Mouse (Mus musculus) hindbrain, embryonic 12.5 days (tissue): Measurements from ENCODE around the gene Krtcap3. TPM values are rescaled to one million over a fixed set of nuclear protein-coding genes. Genes with fewer than 3 reads are reported as not detected.

Experiments used
- ATAC-seq: fragments of 200-750 bp; cut with Nextera tagmentation; 2 replicates; pipeline ENCODE4 v1.8.0; 2017; ENCODE audit warnings: moderate TSS enrichment; ENCODE audit not compliant: low FRiP score
- H3K27ac ChIP-seq: fragments of 300-500 bp; sonication (generic); 2 replicates; pipeline ENCODE4 v1.5.1; 2016; ENCODE audit warnings: mild to moderate bottlenecking
- H3K27me3 ChIP-seq: fragments of 300-500 bp; sonication (generic); 2 replicates; pipeline ENCODE4 v1.6.1; 2016; ENCODE audit warnings: mild to moderate bottlenecking
- H3K36me3 ChIP-seq: fragments of 300-500 bp; sonication (generic); 2 replicates; pipeline ENCODE4 v1.6.1; 2016; ENCODE audit warnings: mild to moderate bottlenecking
- H3K4me1 ChIP-seq: fragments of 300-500 bp; sonication (generic); 2 replicates; pipeline ENCODE4 v1.6.1; 2016
- H3K4me2 ChIP-seq: fragments of 300-500 bp; sonication (generic); replicated peaks from 2 replicates; pipeline ENCODE4 v1.6.1; 2016; ENCODE audit warnings: mild to moderate bottlenecking
- H3K4me3 ChIP-seq: fragments of 300-500 bp; sonication (generic); 2 replicates; pipeline ENCODE4 v1.5.1; 2016; ENCODE audit warnings: mild to moderate bottlenecking
- H3K9ac ChIP-seq: fragments of 300-500 bp; sonication (generic); 2 replicates; pipeline ENCODE4 v1.6.1; 2016; ENCODE audit warnings: mild to moderate bottlenecking, moderate library complexity
- H3K9me3 ChIP-seq: fragments of 300-500 bp; sonication (generic); replicated peaks from 2 replicates; pipeline ENCODE4 v1.6.1; 2016; ENCODE audit warnings: mild to moderate bottlenecking
- WGBS: fragments of 180-500 bp; shearing (Covaris S2); methylation state at CpG from one replicate; pipeline ENCODE4 v1.1.7; 2016; 5-methylcytosine and 5-hydroxymethylcytosine counted together
- polyA plus RNA-seq: library from polyadenylated mRNA; unstranded; fragments of >200 nt; fragmentation: Nextera tagmentation; extraction: Ambion mirVana; gene quantifications from 2 replicates; pipeline ENCODE4 v1.2.1, GENCODE M21; 2016

The Krtcap3 gene
- polyA plus RNA-seq, 1 experiment from 2014 or later, result 9.6 TPM

- no peak for ATAC-seq
- Histone ChIP-seq H3K27ac (no peak overlapping the region), H3K9me3 (no peaks in the 10 kb centered on the region), H3K4me2 (no peak overlapping the region), H3K4me1 (peaks cover 17% of the 10 kb centered on the region), H3K36me3 (peaks cover 81% of the 10 kb centered on the region), H3K4me3 (no peak overlapping the region), H3K27me3 (peaks cover 6% of the 10 kb centered on the region; the same call in 1 of the 2 replicates), H3K9ac (no peak overlapping the region)
- 89% methylated on average over 8 of the region's 8 CpGs for WGBS
These were observed 3.4 kb downstream of the Krtcap3 start for GRCm38 (mm10) chr5:31254901-31255300.

- H3K27me3 ChIP-seq, result peaks cover 6% of the 10 kb centered on the region; the same call in 1 of the 2 replicates
- H3K36me3 ChIP-seq, result peaks cover 81% of the 10 kb centered on the region
- H3K9ac ChIP-seq, result no peak overlapping the region
- no peaks in the 10 kb centered on the region for H3K9me3 ChIP-seq
- no peak for ATAC-seq
- H3K4me3 ChIP-seq, result no peak overlapping the region
- peaks cover 17% of the 10 kb centered on the region for H3K4me1 ChIP-seq
- no peak overlapping the region for H3K27ac ChIP-seq
- no peak overlapping the region for H3K4me2 ChIP-seq
- 93% methylated on average over 2 of the region's 2 CpGs for WGBS
These were observed 3.9 kb downstream of the Krtcap3 start for GRCm38 (mm10) chr5:31255381-31255780.

GRCm38 (mm10) chr5:31255971-31256370 is 4.5 kb downstream of the Krtcap3 start:
- Histone ChIP-seq H3K36me3 (peaks cover 81% of the 10 kb centered on the region), H3K27ac (no peak overlapping the region), H3K9me3 (no peaks in the 10 kb centered on the region), H3K27me3 (peaks cover 6% of the 10 kb centered on the region; the same call in 1 of the 2 replicates), H3K4me1 (peaks cover 16% of the 10 kb centered on the region), H3K4me2 (no peak overlapping the region), H3K4me3 (no peak overlapping the region), H3K9ac (no peak overlapping the region)
- WGBS, result 94% methylated on average over 2 of the region's 2 CpGs
- ATAC-seq, result no peak

- no peak overlapping the region for H3K9ac ChIP-seq
- no peak overlapping the region for H3K27ac ChIP-seq
- H3K36me3 ChIP-seq, result peaks cover 80% of the 10 kb centered on the region
- H3K27me3 ChIP-seq, result no peaks in the 10 kb centered on the region
- 91% methylated on average over 11 of the region's 11 CpGs for WGBS
- ATAC-seq, result no peak
- no peak overlapping the region for H3K4me2 ChIP-seq
- no peaks in the 10 kb centered on the region for H3K9me3 ChIP-seq
- H3K4me3 ChIP-seq, result no peak overlapping the region
- H3K4me1 ChIP-seq, result 0 out of 2 replicates have a peak, but pooled peaks cover 3% of the 10 kb centered on the region
These were observed 6.1 kb downstream of the Krtcap3 start for GRCm38 (mm10) chr5:31257616-31258015.

GRCm38 (mm10) chr5:31266101-31266500 is 14.6 kb downstream of the Krtcap3 start:
- H3K4me3 ChIP-seq, result no peak overlapping the region
- no peak overlapping the region for H3K9ac ChIP-seq
- no peaks in the 10 kb centered on the region for H3K9me3 ChIP-seq
- H3K4me2 ChIP-seq, result no peak overlapping the region
- 92% methylated on average over 7 of the region's 7 CpGs for WGBS
- H3K27ac ChIP-seq, result no peak overlapping the region
- no peaks in the 10 kb centered on the region for H3K27me3 ChIP-seq
- H3K4me1 ChIP-seq, result no peaks in the 10 kb centered on the region
- peaks cover 88% of the 10 kb centered on the region for H3K36me3 ChIP-seq
- no peak for ATAC-seq

- ATAC-seq, result no peak
- H3K27ac ChIP-seq, result no peak overlapping the region
- H3K27me3 ChIP-seq, result no peaks in the 10 kb centered on the region
- no peak overlapping the region for H3K4me2 ChIP-seq
- H3K9me3 ChIP-seq, result no peaks in the 10 kb centered on the region
- H3K36me3 ChIP-seq, result peaks cover 81% of the 10 kb centered on the region
- no peak overlapping the region for H3K4me3 ChIP-seq
- H3K4me1 ChIP-seq, result no peaks in the 10 kb centered on the region
- H3K9ac ChIP-seq, result no peak overlapping the region
- 65% methylated on average over 6 of the region's 6 CpGs for WGBS
These were observed 16.2 kb downstream of the Krtcap3 start for GRCm38 (mm10) chr5:31267686-31268085.

GRCm38 (mm10) chr5:31273018-31273417 is 21.5 kb downstream of the Krtcap3 start:
- Histone ChIP-seq H3K27me3 (no peaks in the 10 kb centered on the region), H3K4me1 (no peaks in the 10 kb centered on the region), H3K4me2 (no peak overlapping the region), H3K36me3 (peaks cover 56% of the 10 kb centered on the region), H3K27ac (no peak overlapping the region), H3K9me3 (no peaks in the 10 kb centered on the region), H3K4me3 (no peak overlapping the region), H3K9ac (no peak overlapping the region)
- ATAC-seq, result no peak
- WGBS, result 85% methylated on average over 6 of the region's 6 CpGs

- Histone ChIP-seq H3K9me3 (no peaks in the 10 kb centered on the region), H3K27me3 (no peaks in the 10 kb centered on the region), H3K4me1 (no peaks in the 10 kb centered on the region), H3K4me3 (no peak overlapping the region), H3K9ac (no peak overlapping the region), H3K4me2 (no peak overlapping the region), H3K27ac (no peak overlapping the region), H3K36me3 (peaks cover 69% of the 10 kb centered on the region)
- ATAC-seq, result no peak
- 89% methylated on average over 20 of the region's 20 CpGs for WGBS
These were observed 27.9 kb downstream of the Krtcap3 start for GRCm38 (mm10) chr5:31279245-31279988.

GRCm38 (mm10) chr5:31288225-31288624 is 36.7 kb downstream of the Krtcap3 start:
- Histone ChIP-seq H3K9me3 (no peaks in the 10 kb centered on the region), H3K36me3 (peaks cover 40% of the 10 kb centered on the region), H3K27me3 (no peaks in the 10 kb centered on the region), H3K27ac (no peak overlapping the region), H3K4me1 (peaks cover 14% of the 10 kb centered on the region; the same call in 1 of the 2 replicates), H3K4me3 (no peak overlapping the region), H3K4me2 (no peak overlapping the region), H3K9ac (no peak overlapping the region)
- no peak for ATAC-seq
- 93% methylated on average over 4 of the region's 4 CpGs for WGBS

- 85% methylated on average over 3 of the region's 3 CpGs for WGBS
- Histone ChIP-seq H3K4me1 (peaks cover 14% of the 10 kb centered on the region; the same call in 1 of the 2 replicates), H3K9me3 (no peaks in the 10 kb centered on the region), H3K4me3 (no peak overlapping the region), H3K36me3 (peaks cover 40% of the 10 kb centered on the region), H3K4me2 (no peak overlapping the region), H3K27me3 (no peaks in the 10 kb centered on the region), H3K9ac (no peak overlapping the region), H3K27ac (no peak overlapping the region)
- ATAC-seq, result no peak
These were observed 37.2 kb downstream of the Krtcap3 start for GRCm38 (mm10) chr5:31288655-31289054.

GRCm38 (mm10) chr5:31289626-31290230 is 38.2 kb downstream of the Krtcap3 start:
- Histone ChIP-seq H3K27me3 (no peaks in the 10 kb centered on the region), H3K9me3 (no peaks in the 10 kb centered on the region), H3K27ac (no peak overlapping the region), H3K4me2 (peak overlapping the region; percentile 75), H3K4me1 (peaks cover 24% of the 10 kb centered on the region), H3K36me3 (peaks cover 32% of the 10 kb centered on the region), H3K9ac (peak overlapping the region; percentile 56; the same call in 1 of the 2 replicates), H3K4me3 (peak overlapping the region; percentile 47; the same call in 1 of the 2 replicates)
- WGBS, result 89% methylated on average over 3 of the region's 3 CpGs
- ATAC-seq, result no peak

GRCm38 (mm10) chr5:31290521-31291360 is 39.2 kb downstream of the Krtcap3 start, which contains the start of gene Ift172:
TSS of gene Ift172 (minus strand) at chr5:31291116.
- Histone ChIP-seq H3K4me3 (peak within 1 kb of the TSS; percentile 47), H3K36me3 (peaks cover 23% of the 10 kb centered on the region), H3K9me3 (no peaks in the 10 kb centered on the region), H3K27ac (peak within 1 kb of the TSS; percentile 83), H3K27me3 (no peaks in the 10 kb centered on the region), H3K4me2 (peak within 1 kb of the TSS; percentile 75), H3K4me1 (peaks cover 30% of the 10 kb centered on the region), H3K9ac (peak within 1 kb of the TSS; percentile 56)
- ATAC-seq, result peak; percentile 89
- 3% methylated on average over 45 of the region's 45 CpGs for WGBS
